Mouse (Mus musculus) midbrain, embryonic 11.5 days (tissue): ENCODE measurements around the gene Olfr283. TPM values are rescaled to one million over a fixed set of nuclear protein-coding genes. Genes with fewer than 3 reads are reported as not detected.

Experiments
- ATAC-seq: fragments of 200-750 bp; cut with Nextera tagmentation; 2 replicates; pipeline ENCODE4 v1.8.0; 2017; ENCODE audit warnings: moderate TSS enrichment, moderate library complexity; ENCODE audit not compliant: low FRiP score
- DNase-seq: peaks from one replicate; pipeline ENCODE4 v3.0.0; 2015; ENCODE audit warnings: low spot score; ENCODE audit errors: missing footprints
- H3K27ac ChIP-seq: fragments of 300-500 bp; sonication (generic); 2 replicates; pipeline ENCODE4 v1.5.1; 2014; ENCODE audit warnings: low read depth, low read length
- H3K27me3 ChIP-seq: fragments of 300-500 bp; sonication (generic); 2 replicates; pipeline ENCODE4 v1.6.1; 2014; ENCODE audit warnings: mild to moderate bottlenecking, low read length, moderate library complexity, mixed read lengths; ENCODE audit not compliant: control insufficient read depth, insufficient read depth
- H3K36me3 ChIP-seq: fragments of 300-500 bp; sonication (generic); 2 replicates; pipeline ENCODE4 v1.6.1; 2014; ENCODE audit warnings: mild to moderate bottlenecking, low read length, moderate library complexity, mixed read lengths; ENCODE audit not compliant: control insufficient read depth, insufficient read depth
- H3K4me1 ChIP-seq: fragments of 300-500 bp; sonication (generic); 2 replicates; pipeline ENCODE4 v1.6.1; 2014; ENCODE audit warnings: low read length; ENCODE audit not compliant: control insufficient read depth, insufficient read depth
- H3K4me2 ChIP-seq: fragments of 300-500 bp; sonication (generic); 2 replicates; pipeline ENCODE4 v1.6.1; 2014; ENCODE audit warnings: mild to moderate bottlenecking, moderate library complexity
- H3K4me3 ChIP-seq: fragments of 300-500 bp; sonication (generic); 2 replicates; pipeline ENCODE4 v1.5.1; 2014; ENCODE audit warnings: low read depth, low read length
- H3K9ac ChIP-seq: fragments of 300-500 bp; sonication (generic); 2 replicates; pipeline ENCODE4 v1.6.1; 2014; ENCODE audit warnings: low read length
- H3K9me3 ChIP-seq: fragments of 300-500 bp; sonication (generic); 2 replicates; pipeline ENCODE4 v1.6.1; 2016; ENCODE audit warnings: low read length; ENCODE audit not compliant: control insufficient read depth
- WGBS: fragments of 180-500 bp; shearing (Covaris S2); extraction: QIAGEN DNeasy Blood & Tissue Kit; methylation state at CpG from one replicate; pipeline ENCODE4 v1.1.7; 2014; 5-methylcytosine and 5-hydroxymethylcytosine counted together
- polyA plus RNA-seq: library from polyadenylated mRNA; unstranded; fragments of >200 nt; fragmentation: Nextera tagmentation; extraction: Ambion mirVana; gene quantifications from 2 replicates; pipeline ENCODE4 v1.2.1, GENCODE M21; 2014

The Olfr283 gene
- polyA plus RNA-seq, 1 experiment from 2014 or later = not detected

- 94% methylated on average over 13 of the region's 13 CpGs for WGBS
These were observed 2.5 kb downstream of the Olfr283 start for GRCm38 (mm10) chr15:98378209-98378608.

GRCm38 (mm10) chr15:98340887-98341286 is 39.9 kb downstream of the Olfr283 start, which contains the start of gene Olfr284:
TSS of gene Olfr284 (minus strand) at chr15:98340987.
- WGBS = 87% methylated on average over 8 of the region's 8 CpGs
- H3K9me3 ChIP-seq = no peaks in the 10 kb centered on the region
- H3K4me2 ChIP-seq = no peak within 1 kb of the TSS
- no peak within 1 kb of the TSS for H3K9ac ChIP-seq
- H3K36me3 ChIP-seq = no peaks in the 10 kb centered on the region
- no peaks in the 10 kb centered on the region for H3K4me1 ChIP-seq
- no peak for DNase-seq
- H3K4me3 ChIP-seq = no peak within 1 kb of the TSS
- no peak for ATAC-seq
- H3K27me3 ChIP-seq = no peaks in the 10 kb centered on the region
- H3K27ac ChIP-seq = no peak within 1 kb of the TSS

More at GRCm38 (mm10) chr15:98378209-98378608, 2.5 kb downstream of the Olfr283 start:
- H3K4me2 ChIP-seq = no peak overlapping the region
- ATAC-seq (no peak), DNase-seq (no peak)
- H3K27me3 ChIP-seq = no peaks in the 10 kb centered on the region
- no peak overlapping the region for H3K4me3 ChIP-seq
- no peak overlapping the region for H3K27ac ChIP-seq
- no peaks in the 10 kb centered on the region for H3K36me3 ChIP-seq
- H3K9ac ChIP-seq = no peak overlapping the region
- H3K9me3 ChIP-seq = no peaks in the 10 kb centered on the region
- H3K4me1 ChIP-seq = no peaks in the 10 kb centered on the region

Other genes with a start within 250 kb of the Olfr283 start
- gene Asb8, start 215.3 kb downstream of the Olfr283 start, polyA plus RNA-seq = 44.4 and 49.4 TPM in 2 replicates
- 12.7 TPM in 2 replicates for gene Ccdc184, start 213.8 kb downstream of the Olfr283 start, polyA plus RNA-seq
- not detected in 2 replicates for gene Olfr288, start 185.4 kb downstream of the Olfr283 start, polyA plus RNA-seq
- not detected in 2 replicates for gene Gm44579, start 160.0 kb downstream of the Olfr283 start, polyA plus RNA-seq
- not detected in 2 replicates for gene Olfr287, start 159.9 kb downstream of the Olfr283 start, polyA plus RNA-seq
- gene Olfr286, start 146.5 kb downstream of the Olfr283 start, polyA plus RNA-seq = not detected in 2 replicates
- not detected in 2 replicates for gene H1fnt, start 123.7 kb downstream of the Olfr283 start, polyA plus RNA-seq
- gene Zfp641, start 84.8 kb downstream of the Olfr283 start, polyA plus RNA-seq = 1.6 and 1.9 TPM in 2 replicates
- not detected in 2 replicates for gene Olfr285, start 63.6 kb downstream of the Olfr283 start, polyA plus RNA-seq
- gene Olfr284, start 40.0 kb downstream of the Olfr283 start, polyA plus RNA-seq = not detected in 2 replicates
- not detected in 2 replicates for gene Olfr282, start 50.3 kb upstream of the Olfr283 start, polyA plus RNA-seq
- gene Olfr281, start 71.6 kb upstream of the Olfr283 start, polyA plus RNA-seq = not detected in 2 replicates
- gene OR5BS1P, start 89.0 kb upstream of the Olfr283 start, polyA plus RNA-seq = not detected in 2 replicates
- not detected in 2 replicates for gene Lalba, start 101.8 kb upstream of the Olfr283 start, polyA plus RNA-seq
- gene Olfr279, start 111.5 kb upstream of the Olfr283 start, polyA plus RNA-seq = not detected in 2 replicates
- gene Kansl2, start 153.3 kb upstream of the Olfr283 start, polyA plus RNA-seq = 131 and 140 TPM in 2 replicates
- gene Ccnt1, start 190.0 kb upstream of the Olfr283 start, polyA plus RNA-seq = 60.7 and 61.9 TPM in 2 replicates
- gene 4930415O20Rik, start 190.1 kb upstream of the Olfr283 start, polyA plus RNA-seq = 0.44 TPM in 1 of 2 replicates, not detected in the other
- gene Adcy6, start 229.1 kb upstream of the Olfr283 start, polyA plus RNA-seq = 9.3 and 10.6 TPM in 2 replicates
- 35.5 and 39.5 TPM in 2 replicates for gene Cacnb3, start 249.9 kb upstream of the Olfr283 start, polyA plus RNA-seq